Comparison of ENCODE assay signal across 21 mouse cellular contexts in genomic region chr1:154460067-154460466, GRCm38 (mm10).
DNase-seq lines count a peak whose midpoint lies in the region; ATAC-seq lines count a peak whose summit lies in the region.
"Had no signal": no experiment of that assay in that cellular context is flagged by ENCODE, and none has a peak within 500 bp of the region (broad histone marks: within the 10 kb centered on the region; RNA-seq: fewer than 3 reads in every experiment).

No protein-coding gene starts in this region.

- intact Hi-C loops in heart, postnatal 36 days (cut with DNase I), result no loop called here

- peak; percentile 74 for ATAC-seq in frontal cortex, adult (ENCODE audit: low TSS enrichment)
- ATAC-seq in megakaryocyte-erythroid progenitor cell, adult 5-6 weeks (replicated peaks; ENCODE audit: low FRiP score, low TSS enrichment, poor library complexity, severe bottlenecking), result no peak
- ATAC-seq: activated CD4-positive, CD25-positive, alpha-beta regulatory T cell, adult 4 months; CD4-positive, CD25-positive, alpha-beta regulatory T cell, adult 4 months; forebrain, embryonic 14.5 days; forebrain, embryonic 16.5 days; Patski had no signal

- no peak for DNase-seq in frontal cortex, postnatal 14 days (ENCODE audit: low spot score in 2 of 2)
- peak; percentile 67 for DNase-seq in heart, adult 11 months
- no peak for DNase-seq in heart, postnatal 36 days
- peak; percentile 39 for DNase-seq in brain, adult 2 months (ENCODE audit: low read depth, low spot score)
- peak; percentile 40 for DNase-seq in telencephalon, adult 2 months (ENCODE audit: low read depth, low spot score)
- DNase-seq: adrenal gland, adult 2 months; adrenal gland, postnatal 10 days; adrenal gland, postnatal 25 days; B cell, adult 2 months; cerebellum, adult 11-12 months; cerebellum, adult 2 months; cerebellum, adult 9-10 months; cerebellum, postnatal 10 days; cerebellum, postnatal 25 days had no signal

Comparison
In these comparisons a context has a peak if more than half of its experiments do, and no peak if none do; other contexts are left out.
1. DNase-seq: peak in heart, adult 11 months (single experiment), brain, adult 2 months (single experiment) and telencephalon, adult 2 months (single experiment); none in frontal cortex, postnatal 14 days (0 of 2) and heart, postnatal 36 days (0 of 2).